In genomic region chr13:91508991-91509390, GRCm38 (mm10) we compare ENCODE assay signal across 18 mouse cellular contexts. TPM values are rescaled to one million over a fixed set of nuclear protein-coding genes. Genes with fewer than 3 reads are reported as not detected.
A peak's percentile ranks its signal among the peaks of the same experiment; 100 is the strongest.
DNase-seq lines count a peak whose midpoint lies in the region; ATAC-seq lines count a peak whose summit lies in the region.
"Had no signal": no experiment of that assay in that cellular context is flagged by ENCODE, and none has a peak within 500 bp of the region (broad histone marks: within the 10 kb centered on the region; RNA-seq: fewer than 3 reads in every experiment).

No protein-coding gene starts in this region.

- H3K9ac ChIP-seq in heart, embryonic 13.5 days: no peak overlapping the region
- no peak overlapping the region for H3K9ac ChIP-seq in liver, embryonic 13.5 days
- H3K9ac ChIP-seq in midbrain, embryonic 11.5 days (ENCODE audit: low read length): no peak overlapping the region
- H3K9ac ChIP-seq: embryonic facial prominence, embryonic 15.5 days; hindbrain, embryonic 13.5 days had no signal

- no peak for DNase-seq in heart, postnatal 10 days
- peak; percentile 18 for DNase-seq in MEL-GATA-1-ER (ENCODE audit: extremely low read depth, low read depth)
- DNase-seq in liver, embryonic 13.5 days: no peak
- DNase-seq in adrenal gland, postnatal 4 days (ENCODE audit: low spot score in 2 of 2): no peak
- DNase-seq in cerebellum, postnatal 4 days (ENCODE audit: low spot score in 2 of 2): no peak
- no peak for DNase-seq in midbrain, embryonic 11.5 days (ENCODE audit: low spot score, missing footprints)
- DNase-seq: adrenal gland, postnatal 25 days; cerebellum, adult 11 months; gastrocnemius, postnatal 14 days; kidney, adult 8-10 months; kidney, postnatal 36 days; lung, postnatal 14 days had no signal

- H3K36me3 ChIP-seq in heart, embryonic 13.5 days: no peaks in the 10 kb centered on the region
- no peaks in the 10 kb centered on the region for H3K36me3 ChIP-seq in liver, embryonic 13.5 days
- no peaks in the 10 kb centered on the region for H3K36me3 ChIP-seq in midbrain, embryonic 11.5 days (ENCODE audit: control insufficient read depth, insufficient read depth, low read length)
- H3K36me3 ChIP-seq: embryonic facial prominence, embryonic 15.5 days; hindbrain, embryonic 13.5 days had no signal

- 81% methylated on average over 1 of the region's 1 CpGs for WGBS in heart, embryonic 13.5 days
- 43% methylated on average over 1 of the region's 1 CpGs for WGBS in liver, embryonic 13.5 days (ENCODE audit: insufficient replicate concordance)
- WGBS in midbrain, embryonic 11.5 days: 88% methylated on average over 1 of the region's 1 CpGs

- no peak overlapping the region; the same call in 1 of the 2 replicates for H3K4me2 ChIP-seq in heart, embryonic 13.5 days
- no peak overlapping the region for H3K4me2 ChIP-seq in liver, embryonic 13.5 days
- H3K4me2 ChIP-seq in midbrain, embryonic 11.5 days: no peak overlapping the region
- H3K4me2 ChIP-seq: embryonic facial prominence, embryonic 15.5 days; hindbrain, embryonic 13.5 days had no signal

- no peaks in the 10 kb centered on the region for H3K27me3 ChIP-seq in heart, embryonic 13.5 days (replicated peaks)
- H3K27me3 ChIP-seq in liver, embryonic 13.5 days: no peaks in the 10 kb centered on the region
- no peaks in the 10 kb centered on the region for H3K27me3 ChIP-seq in midbrain, embryonic 11.5 days (ENCODE audit: control insufficient read depth, insufficient read depth, low read length)
- H3K27me3 ChIP-seq: embryonic facial prominence, embryonic 15.5 days; hindbrain, embryonic 13.5 days had no signal

- intact Hi-C loops in heart, postnatal 10 days (cut with DNase I): no loop called here

- no peak overlapping the region for H3K4me3 ChIP-seq in heart, embryonic 13.5 days
- no peak overlapping the region for H3K4me3 ChIP-seq in liver, embryonic 13.5 days (replicated peaks)
- H3K4me3 ChIP-seq in midbrain, embryonic 11.5 days (ENCODE audit: low read depth, low read length): no peak overlapping the region
- H3K4me3 ChIP-seq: embryonic facial prominence, embryonic 15.5 days; hindbrain, embryonic 13.5 days had no signal

- H3K4me1 ChIP-seq in heart, embryonic 13.5 days: peaks cover 18% of the 10 kb centered on the region
- peaks cover 22% of the 10 kb centered on the region for H3K4me1 ChIP-seq in liver, embryonic 13.5 days (replicated peaks)
- no peaks in the 10 kb centered on the region for H3K4me1 ChIP-seq in midbrain, embryonic 11.5 days (ENCODE audit: control insufficient read depth, insufficient read depth, low read length)
- H3K4me1 ChIP-seq: hindbrain, embryonic 13.5 days had no signal

- H3K9me3 ChIP-seq in heart, embryonic 13.5 days: no peaks in the 10 kb centered on the region
- H3K9me3 ChIP-seq in liver, embryonic 13.5 days (replicated peaks): no peaks in the 10 kb centered on the region
- H3K9me3 ChIP-seq in midbrain, embryonic 11.5 days (ENCODE audit: control insufficient read depth, low read length): no peaks in the 10 kb centered on the region
- H3K9me3 ChIP-seq: embryonic facial prominence, embryonic 15.5 days; G1E; hindbrain, embryonic 13.5 days had no signal

- ATAC-seq in heart, embryonic 13.5 days (ENCODE audit: extremely low read depth, insufficient number of reproducible peaks, low FRiP score, low TSS enrichment): no peak
- ATAC-seq in liver, embryonic 13.5 days (ENCODE audit: low read depth): no peak
- ATAC-seq in neutrophil, adult 5-6 weeks (ENCODE audit: extremely low read depth, insufficient number of reproducible peaks, low FRiP score, poor library complexity, severe bottlenecking): peak; percentile 55; the same call in 1 of the 2 replicates
- ATAC-seq in midbrain, embryonic 11.5 days (ENCODE audit: low FRiP score): no peak
- ATAC-seq: midbrain, embryonic 16.5 days had no signal

- peak overlapping the region; percentile 29; the same call in 1 of the 2 replicates for H3K27ac ChIP-seq in heart, embryonic 13.5 days (replicated peaks)
- H3K27ac ChIP-seq in liver, embryonic 13.5 days: peak overlapping the region; percentile 27; the same call in 1 of the 2 replicates
- no peak overlapping the region for H3K27ac ChIP-seq in midbrain, embryonic 11.5 days (ENCODE audit: low read depth, low read length)
- H3K27ac ChIP-seq: embryonic facial prominence, embryonic 15.5 days; hindbrain, embryonic 13.5 days had no signal

RNA-seq across cellular contexts. Expression of gene Ssbp2, which starts 48.9 kb away (rescaled TPM):
- 86.4 and 93.9 TPM in 2 replicates for polyA plus RNA-seq in heart, embryonic 13.5 days (2015; fragmentation: Nextera tagmentation; extraction: Ambion mirVana)
- total RNA-seq in heart, postnatal 10 days (2021): 10 to 100 TPM; 51.4 to 51.7 TPM
- 56.4 and 56.9 TPM in 2 replicates for polyA plus RNA-seq in liver, embryonic 13.5 days (2015; fragmentation: Nextera tagmentation; extraction: Ambion mirVana)
- total RNA-seq in neutrophil, adult 5-6 weeks (2017): 20.3 and 34.0 TPM in 2 replicates
- total RNA-seq in adrenal gland, postnatal 4 days (2021): 10 to 100 TPM; 42.0 to 50.9 TPM
- polyA plus RNA-seq in midbrain, embryonic 11.5 days (2014; fragmentation: Nextera tagmentation; extraction: Ambion mirVana): 164 and 167 TPM in 2 replicates
